ENCODE assay signal across 8 mouse cellular contexts in genomic region chr8:20380590-20381238, GRCm38 (mm10). TPM values are rescaled to one million over a fixed set of nuclear protein-coding genes. Genes with fewer than 3 reads are reported as not detected.
A peak's percentile ranks its signal among the peaks of the same experiment; 100 is the strongest.
DNase-seq lines count a peak whose midpoint lies in the region; ATAC-seq lines count a peak whose summit lies in the region.
"Not testable (repeated sequence)": the region's sequence is repeated elsewhere in the genome, so short reads cannot be mapped to it uniquely, and the experiment has no call there.

No protein-coding gene starts in this region.

- not testable (repeated sequence) for H3K27me3 ChIP-seq in forebrain, embryonic 15.5 days; heart, embryonic 12.5 days (replicated peaks); intestine, embryonic 15.5 days (replicated peaks); limb, embryonic 11.5 days (ENCODE audit: control insufficient read depth, insufficient read depth, low read length); neural tube, embryonic 14.5 days (ENCODE audit: control insufficient read depth, insufficient read depth, low read length)

- not testable (repeated sequence) for H3K36me3 ChIP-seq in forebrain, embryonic 15.5 days; heart, embryonic 12.5 days; intestine, embryonic 15.5 days; limb, embryonic 11.5 days (ENCODE audit: control insufficient read depth, insufficient read depth, low read length); neural tube, embryonic 14.5 days (ENCODE audit: control insufficient read depth, insufficient read depth, low read length)

- H3K9ac ChIP-seq in forebrain, embryonic 15.5 days (replicated peaks); heart, embryonic 12.5 days; intestine, embryonic 15.5 days; limb, embryonic 11.5 days (ENCODE audit: low read length); neural tube, embryonic 14.5 days (replicated peaks; ENCODE audit: low read depth, low read length): not testable (repeated sequence)

- H3K27ac ChIP-seq in forebrain, embryonic 15.5 days (replicated peaks); heart, embryonic 12.5 days (ENCODE audit: poor library complexity, severe bottlenecking); intestine, embryonic 15.5 days; limb, embryonic 11.5 days (replicated peaks; ENCODE audit: low read depth, low read length); neural tube, embryonic 14.5 days (ENCODE audit: low read depth, low read length): not testable (repeated sequence)

- not testable (repeated sequence) for H3K4me1 ChIP-seq in forebrain, embryonic 15.5 days; heart, embryonic 12.5 days (replicated peaks); intestine, embryonic 15.5 days (replicated peaks); limb, embryonic 11.5 days (ENCODE audit: control insufficient read depth, insufficient read depth, low read length); neural tube, embryonic 14.5 days (ENCODE audit: control insufficient read depth, insufficient read depth, low read length)

- DNase-seq in cerebellum, adult 9-11 months = peak; percentile 28
- not testable (repeated sequence) for DNase-seq in limb, embryonic 11.5 days (ENCODE audit: low spot score)
- DNase-seq in lung, postnatal 10 days = peak; percentile 33
- DNase-seq in thymus, postnatal 25 days = peak; percentile 3

- H3K4me2 ChIP-seq in forebrain, embryonic 15.5 days (replicated peaks); heart, embryonic 12.5 days; intestine, embryonic 15.5 days (replicated peaks); limb, embryonic 11.5 days (ENCODE audit: low read depth, severe bottlenecking); neural tube, embryonic 14.5 days (ENCODE audit: low read depth, low read length): not testable (repeated sequence)

- not testable (repeated sequence) for H3K9me3 ChIP-seq in forebrain, embryonic 15.5 days; heart, embryonic 12.5 days (replicated peaks); intestine, embryonic 15.5 days; limb, embryonic 11.5 days (ENCODE audit: control insufficient read depth, low read length); neural tube, embryonic 14.5 days (ENCODE audit: control insufficient read depth, low read length)

- H3K4me3 ChIP-seq in forebrain, embryonic 15.5 days; heart, embryonic 12.5 days; intestine, embryonic 15.5 days (replicated peaks); limb, embryonic 11.5 days (ENCODE audit: low read depth, low read length); neural tube, embryonic 14.5 days (ENCODE audit: low read depth, low read length): not testable (repeated sequence)

- ATAC-seq in forebrain, embryonic 15.5 days (replicated peaks) = peak; percentile 71
- ATAC-seq in heart, embryonic 12.5 days (ENCODE audit: insufficient number of reproducible peaks, low FRiP score) = peak; percentile 77
- ATAC-seq in intestine, embryonic 15.5 days = peak; percentile 89
- ATAC-seq in limb, embryonic 11.5 days (ENCODE audit: insufficient number of reproducible peaks, low FRiP score, low TSS enrichment, low read depth) = peak; percentile 89
- ATAC-seq in neural tube, embryonic 14.5 days (ENCODE audit: low read depth) = peak; percentile 70

- WGBS in forebrain, embryonic 15.5 days = 82% methylated on average over 7 of the region's 7 CpGs
- WGBS in heart, embryonic 12.5 days = 80% methylated on average over 7 of the region's 7 CpGs
- 77% methylated on average over 7 of the region's 7 CpGs for WGBS in intestine, embryonic 15.5 days
- WGBS in limb, embryonic 11.5 days = 87% methylated on average over 7 of the region's 7 CpGs
- WGBS in neural tube, embryonic 14.5 days = 89% methylated on average over 6 of the region's 7 CpGs

RNA-seq across cellular contexts. Expression of gene Gm15319, which starts 17.7 kb away (rescaled TPM):
- 0.11 TPM in 1 of 2 replicates, not detected in the other for polyA plus RNA-seq in forebrain, embryonic 15.5 days (2015; fragmentation: Nextera tagmentation; extraction: Ambion mirVana)
- polyA plus RNA-seq in heart, embryonic 12.5 days (2016; fragmentation: Nextera tagmentation; extraction: Ambion mirVana) = 0.15 and 0.22 TPM in 2 replicates
- polyA plus RNA-seq in intestine, embryonic 15.5 days (2015; fragmentation: Nextera tagmentation; extraction: Ambion mirVana) = 0.30 and 0.69 TPM in 2 replicates
- not detected in 2 replicates for polyA plus RNA-seq in limb, embryonic 11.5 days (2014; fragmentation: Nextera tagmentation; extraction: Ambion mirVana)
- polyA plus RNA-seq in neural tube, embryonic 14.5 days (2014; fragmentation: Nextera tagmentation; extraction: Ambion mirVana) = 0.19 TPM in 1 of 2 replicates, not detected in the other
